Mouse (Mus musculus): Measurements from ENCODE around the gene Olfm4. TPM values are rescaled to one million over a fixed set of nuclear protein-coding genes. Genes with fewer than 3 reads are reported as not detected.

The Olfm4 gene
- polyA plus RNA-seq, 2 experiments = 0.92 to 1.2 TPM

DNA sequence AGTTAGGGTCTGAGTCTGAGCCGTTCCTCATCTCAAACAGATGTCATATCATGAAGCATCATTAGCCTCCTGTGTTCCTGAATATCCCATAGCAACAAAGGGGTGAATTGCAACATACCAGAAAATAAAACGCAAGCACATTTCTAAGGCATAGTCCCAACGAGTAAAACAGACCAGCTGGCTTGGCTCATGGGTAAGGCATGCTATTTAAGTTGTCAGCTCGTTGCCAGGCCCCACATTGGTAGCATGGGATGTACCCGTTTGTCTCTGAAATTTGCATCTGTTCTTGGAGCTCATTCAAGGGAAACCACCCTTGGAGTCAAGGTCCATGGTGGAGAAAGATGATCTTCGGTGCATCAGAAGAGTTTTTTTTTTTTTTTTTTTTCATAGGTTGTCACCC lies 42.2 kb downstream of the Olfm4 start:
- ATAC-seq (ENCODE audit: low FRiP score, low read depth) (no peak), DNase-seq (ENCODE audit: low spot score) (no peak)
- Histone ChIP-seq H3K36me3 (ENCODE audit: control insufficient read depth, insufficient read depth, low read length) (no peaks in the 10 kb centered on the region), H3K4me2 (replicated peaks; ENCODE audit: low read depth, low read length, severe bottlenecking) (no peak overlapping the region), H3K27ac (replicated peaks; ENCODE audit: low read depth, low read length) (no peak overlapping the region), H3K4me1 (ENCODE audit: control insufficient read depth, insufficient read depth, low read length) (no peaks in the 10 kb centered on the region), H3K27me3 (ENCODE audit: control insufficient read depth, insufficient read depth, low read length) (no peaks in the 10 kb centered on the region), H3K9me3 (ENCODE audit: control insufficient read depth, low read length) (no peaks in the 10 kb centered on the region), H3K9ac (ENCODE audit: low read depth, low read length, severe bottlenecking) (no peak overlapping the region), H3K4me3 (replicated peaks; ENCODE audit: low read length) (no peak overlapping the region)
- WGBS = 60% methylated on average over 6 of the region's 6 CpGs
- TF ChIP-seq POLR2A (IDR thresholded peaks at IDR 0.05; ENCODE audit: borderline replicate concordance, extremely low read depth, insufficient read depth, insufficient read length) = no peak

DNA sequence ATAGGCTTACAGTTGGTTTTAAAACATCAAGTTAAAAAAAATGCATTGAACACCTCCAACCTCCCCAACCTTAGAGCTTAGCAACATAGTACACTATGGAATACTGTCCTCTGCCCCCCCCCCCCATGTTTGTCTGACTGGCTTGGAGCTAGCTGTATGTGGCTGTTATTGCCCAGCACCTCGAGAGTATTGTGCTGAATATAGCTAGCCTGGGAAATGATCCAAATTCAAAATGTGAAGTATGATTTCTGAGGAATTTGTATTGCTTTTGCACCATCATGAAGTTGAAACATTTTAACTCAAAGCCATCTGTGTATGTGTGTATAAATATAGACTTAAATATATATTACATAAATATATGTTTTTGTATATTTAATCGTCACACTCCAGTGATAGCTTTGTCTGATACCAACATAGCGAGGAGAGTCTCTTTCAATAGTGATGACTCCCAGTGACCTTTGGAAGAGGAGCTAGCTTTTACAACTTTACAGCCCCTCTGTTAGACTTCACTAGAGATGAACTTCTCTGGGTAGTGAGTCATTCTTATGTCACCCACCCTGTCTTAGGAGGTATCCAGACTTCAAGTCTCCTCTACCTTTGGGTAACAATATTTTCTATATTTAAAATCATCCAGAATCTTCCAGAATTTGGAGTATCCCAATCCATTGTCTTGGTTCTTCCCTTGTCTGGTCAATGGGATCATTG lies 45.6 kb downstream of the Olfm4 start:
- Histone ChIP-seq H3K9ac (ENCODE audit: low read depth, low read length, severe bottlenecking) (no peak overlapping the region), H3K36me3 (ENCODE audit: control insufficient read depth, insufficient read depth, low read length) (no peaks in the 10 kb centered on the region), H3K4me1 (ENCODE audit: control insufficient read depth, insufficient read depth, low read length) (no peaks in the 10 kb centered on the region), H3K27me3 (ENCODE audit: control insufficient read depth, insufficient read depth, low read length) (no peaks in the 10 kb centered on the region), H3K27ac (replicated peaks; ENCODE audit: low read depth, low read length) (no peak overlapping the region), H3K4me2 (replicated peaks; ENCODE audit: low read depth, low read length, severe bottlenecking) (no peak overlapping the region), H3K4me3 (replicated peaks; ENCODE audit: low read length) (no peak overlapping the region), H3K9me3 (ENCODE audit: control insufficient read depth, low read length) (no peaks in the 10 kb centered on the region)
- TF ChIP-seq POLR2A (IDR thresholded peaks at IDR 0.05; ENCODE audit: borderline replicate concordance, extremely low read depth, insufficient read depth, insufficient read length) = no peak
- DNase-seq (ENCODE audit: low spot score) = no peak
- WGBS = 66% methylated on average over 3 of the region's 3 CpGs
- no peak for ATAC-seq (ENCODE audit: low FRiP score, low read depth)

DNA sequence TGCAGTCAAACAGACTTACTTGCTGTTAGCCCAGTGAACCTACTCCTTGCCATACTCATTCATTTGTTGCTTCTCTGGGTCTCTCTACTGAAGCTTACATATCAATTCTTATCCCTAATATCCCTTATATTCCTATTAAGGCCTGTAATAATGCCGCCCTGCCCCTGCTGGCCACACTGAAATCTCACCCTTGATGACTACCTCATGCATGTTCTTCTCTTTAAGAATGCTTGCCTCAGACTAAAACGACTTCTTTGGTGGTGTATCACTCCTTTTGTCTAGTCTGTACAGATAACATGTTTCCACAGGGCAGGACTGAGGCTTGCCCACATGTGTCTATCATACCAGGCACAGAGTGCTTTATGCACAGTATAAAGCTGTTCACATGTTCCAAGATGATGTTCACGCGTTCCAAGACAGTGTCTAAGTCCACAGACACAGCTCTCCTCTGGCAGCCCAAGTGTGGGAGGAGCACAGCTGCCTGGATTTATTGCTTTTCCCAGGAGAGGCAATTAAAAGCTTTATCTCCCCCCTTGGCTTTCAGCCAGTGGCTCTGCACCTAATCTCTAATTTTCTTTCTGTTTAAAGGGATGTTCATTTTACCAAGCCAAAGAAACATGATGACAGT lies 55.9 kb downstream of the Olfm4 start:
- peaks cover 3% of the 10 kb centered on the region; the same call in 1 of the 2 replicates for H3K4me1 ChIP-seq (ENCODE audit: control insufficient read depth, insufficient read depth, low read length)
- H3K4me2 ChIP-seq (replicated peaks; ENCODE audit: low read depth, low read length, severe bottlenecking) = no peak overlapping the region
- no peaks in the 10 kb centered on the region for H3K36me3 ChIP-seq (ENCODE audit: control insufficient read depth, insufficient read depth, low read length)
- H3K4me3 ChIP-seq (replicated peaks; ENCODE audit: low read length) = no peak overlapping the region
- DNase-seq (ENCODE audit: low spot score) (no peak), ATAC-seq (ENCODE audit: low FRiP score, low read depth) (no peak)
- H3K27ac ChIP-seq (replicated peaks; ENCODE audit: low read depth, low read length) = no peak overlapping the region
- no peak for TF ChIP-seq POLR2A (IDR thresholded peaks at IDR 0.05; ENCODE audit: borderline replicate concordance, extremely low read depth, insufficient read depth, insufficient read length)
- WGBS = 59% methylated on average over 4 of the region's 4 CpGs
- H3K9me3 ChIP-seq (ENCODE audit: control insufficient read depth, low read length) = 0 out of 2 replicates have a peak, but pooled peaks cover 3% of the 10 kb centered on the region
- no peak overlapping the region for H3K9ac ChIP-seq (ENCODE audit: low read depth, low read length, severe bottlenecking)
- H3K27me3 ChIP-seq (ENCODE audit: control insufficient read depth, insufficient read depth, low read length) = no peaks in the 10 kb centered on the region

DNA sequence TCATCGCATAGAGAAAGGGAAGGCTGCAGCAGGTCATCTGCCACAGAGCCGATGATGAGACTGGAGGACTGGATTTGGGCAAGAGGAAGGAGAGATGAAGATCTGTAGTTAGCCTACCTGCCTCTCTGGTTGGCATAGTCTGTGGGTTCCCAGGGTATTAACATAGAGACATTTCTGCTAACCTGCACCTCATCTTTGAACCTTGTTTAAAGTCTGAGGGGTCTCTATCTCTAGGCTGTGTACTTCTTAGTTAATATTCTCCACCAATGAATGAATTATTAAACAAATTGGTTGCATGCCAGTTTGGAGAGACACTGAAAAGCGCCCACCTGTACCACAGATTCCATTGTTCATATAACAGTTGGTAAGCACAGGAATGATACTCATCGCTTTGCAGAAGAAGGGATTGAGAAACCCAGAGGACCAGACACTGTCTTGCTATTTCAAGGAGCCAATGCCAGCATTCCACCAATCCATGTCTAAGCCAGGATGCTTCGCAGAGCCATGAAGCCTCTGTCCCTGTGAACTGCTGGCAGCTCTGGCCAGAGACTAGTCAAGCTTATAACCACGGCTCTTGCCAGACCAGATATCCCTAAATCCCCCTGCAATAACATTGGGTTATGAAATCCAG lies 62.3 kb downstream of the Olfm4 start:
- Histone ChIP-seq H3K27me3 (ENCODE audit: control insufficient read depth, insufficient read depth, low read length) (no peaks in the 10 kb centered on the region), H3K9me3 (ENCODE audit: control insufficient read depth, low read length) (0 out of 2 replicates have a peak, but pooled peaks cover 3% of the 10 kb centered on the region), H3K9ac (ENCODE audit: low read depth, low read length, severe bottlenecking) (no peak overlapping the region), H3K27ac (replicated peaks; ENCODE audit: low read depth, low read length) (no peak overlapping the region), H3K36me3 (ENCODE audit: control insufficient read depth, insufficient read depth, low read length) (no peaks in the 10 kb centered on the region), H3K4me2 (replicated peaks; ENCODE audit: low read depth, low read length, severe bottlenecking) (no peak overlapping the region), H3K4me1 (ENCODE audit: control insufficient read depth, insufficient read depth, low read length) (peaks cover 3% of the 10 kb centered on the region; the same call in 1 of the 2 replicates), H3K4me3 (replicated peaks; ENCODE audit: low read length) (no peak overlapping the region)
- WGBS = 76% methylated on average over 6 of the region's 6 CpGs
- no peak for TF ChIP-seq POLR2A (IDR thresholded peaks at IDR 0.05; ENCODE audit: borderline replicate concordance, extremely low read depth, insufficient read depth, insufficient read length)
- ATAC-seq (ENCODE audit: low FRiP score, low read depth) (no peak), DNase-seq (ENCODE audit: low spot score) (no peak)

DNA sequence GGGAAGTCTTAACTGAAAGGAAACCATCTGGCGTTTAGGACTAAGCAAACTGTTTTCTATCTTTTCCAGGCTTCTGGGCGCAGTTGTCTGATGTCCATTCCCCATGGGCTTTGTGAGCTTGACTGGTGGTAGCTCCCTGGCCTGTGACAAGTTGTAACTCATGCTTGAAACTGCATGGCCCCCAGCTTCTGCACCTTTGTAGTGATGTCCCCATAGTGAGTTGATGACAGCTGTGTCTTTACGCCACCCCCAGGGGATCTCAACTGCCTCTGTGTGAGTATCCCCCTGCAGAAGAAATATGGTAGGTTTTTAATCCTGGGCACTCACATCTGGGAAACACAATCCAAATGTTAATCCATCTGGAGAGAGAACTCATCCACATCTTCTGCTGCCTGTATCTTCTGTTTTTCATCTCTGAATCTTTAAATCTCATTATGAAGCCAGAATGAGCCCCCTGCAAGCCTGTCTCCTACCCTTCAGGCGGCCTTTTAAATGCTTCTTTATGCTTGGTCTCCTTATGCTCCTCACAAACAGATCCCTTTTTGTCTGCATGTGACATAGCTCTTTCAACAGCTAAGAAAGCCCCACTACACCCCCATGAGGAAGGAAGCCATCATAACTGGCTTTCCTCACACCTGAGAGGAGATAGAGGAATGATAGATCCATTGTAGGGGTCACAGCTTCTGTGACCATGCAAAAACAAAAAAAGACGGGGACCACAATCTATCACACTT lies 63.7 kb downstream of the Olfm4 start:
- 0 out of 2 replicates have a peak, but pooled peaks cover 3% of the 10 kb centered on the region for H3K9me3 ChIP-seq (ENCODE audit: control insufficient read depth, low read length)
- H3K36me3 ChIP-seq (ENCODE audit: control insufficient read depth, insufficient read depth, low read length) = no peaks in the 10 kb centered on the region
- H3K9ac ChIP-seq (ENCODE audit: low read depth, low read length, severe bottlenecking) = no peak overlapping the region
- peaks cover 3% of the 10 kb centered on the region; the same call in 1 of the 2 replicates for H3K4me1 ChIP-seq (ENCODE audit: control insufficient read depth, insufficient read depth, low read length)
- no peak overlapping the region for H3K4me2 ChIP-seq (replicated peaks; ENCODE audit: low read depth, low read length, severe bottlenecking)
- ATAC-seq (ENCODE audit: low FRiP score, low read depth) (no peak), DNase-seq (ENCODE audit: low spot score) (no peak)
- WGBS = 37% methylated on average over 5 of the region's 5 CpGs
- no peak for TF ChIP-seq POLR2A (IDR thresholded peaks at IDR 0.05; ENCODE audit: borderline replicate concordance, extremely low read depth, insufficient read depth, insufficient read length)
- no peak overlapping the region for H3K27ac ChIP-seq (replicated peaks; ENCODE audit: low read depth, low read length)
- H3K27me3 ChIP-seq (ENCODE audit: control insufficient read depth, insufficient read depth, low read length) = no peaks in the 10 kb centered on the region
- H3K4me3 ChIP-seq (replicated peaks; ENCODE audit: low read length) = no peak overlapping the region
